Mouse (Mus musculus) skeletal muscle tissue, adult 2 months (tissue): ENCODE measurements around the gene Tnfrsf17.
"Not testable (repeated sequence)": the region's sequence is repeated elsewhere in the genome, so short reads cannot be mapped to it uniquely, and the experiment has no call there.

Source experiments
- DNase-seq: peaks from one replicate; pipeline ENCODE4 v3.0.0-alpha.2; 2012; ENCODE audit warnings: low read depth, low spot score

The Tnfrsf17 gene

DNA sequence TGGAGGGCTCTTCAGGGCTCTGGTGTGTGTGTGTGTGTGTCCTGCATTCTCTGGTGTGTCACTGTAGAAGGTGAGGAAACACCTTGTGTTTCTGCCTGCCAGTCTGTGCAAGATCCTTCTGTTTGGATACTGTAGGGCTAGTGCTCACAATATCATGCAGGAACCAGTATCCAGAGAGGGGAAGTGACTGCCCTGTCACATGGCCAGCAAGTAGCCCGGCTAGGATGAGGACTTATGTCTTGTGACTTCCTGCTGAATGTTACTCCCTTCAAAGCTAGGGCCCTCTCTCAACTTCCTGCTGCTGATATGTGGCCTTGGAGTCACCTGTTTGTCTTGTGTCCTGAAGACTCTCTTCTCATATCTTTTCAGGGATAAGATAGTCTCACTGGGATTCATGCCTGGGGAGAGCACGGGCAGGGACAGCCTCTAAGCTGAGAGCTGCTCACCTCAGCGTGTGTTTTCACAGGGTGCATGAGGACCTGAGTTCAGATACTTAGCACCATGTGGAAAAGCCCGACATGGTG is 29.7 kb downstream of the Tnfrsf17 start:
- DNase-seq = peak; percentile 43

DNA sequence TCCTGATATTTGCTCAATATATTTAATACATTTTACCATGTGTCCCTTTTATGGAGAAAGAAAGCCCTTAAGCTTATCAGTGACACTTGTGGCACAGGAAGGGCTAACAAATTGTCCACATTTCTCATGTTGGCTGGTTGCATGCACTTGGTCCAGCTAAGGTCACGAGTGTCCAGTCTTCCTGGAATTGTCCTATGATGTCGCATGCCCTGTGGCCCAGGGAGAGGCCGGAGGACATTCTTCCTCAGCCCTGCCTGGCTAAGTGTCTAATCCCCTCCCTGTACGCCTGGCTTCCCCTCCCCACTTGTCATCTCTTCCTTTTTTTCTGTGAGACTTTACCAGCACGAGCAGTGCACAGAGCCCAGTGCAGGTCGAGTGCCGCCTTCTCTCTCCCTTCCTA is 38.3 kb downstream of the Tnfrsf17 start:
- DNase-seq = no peak

DNA sequence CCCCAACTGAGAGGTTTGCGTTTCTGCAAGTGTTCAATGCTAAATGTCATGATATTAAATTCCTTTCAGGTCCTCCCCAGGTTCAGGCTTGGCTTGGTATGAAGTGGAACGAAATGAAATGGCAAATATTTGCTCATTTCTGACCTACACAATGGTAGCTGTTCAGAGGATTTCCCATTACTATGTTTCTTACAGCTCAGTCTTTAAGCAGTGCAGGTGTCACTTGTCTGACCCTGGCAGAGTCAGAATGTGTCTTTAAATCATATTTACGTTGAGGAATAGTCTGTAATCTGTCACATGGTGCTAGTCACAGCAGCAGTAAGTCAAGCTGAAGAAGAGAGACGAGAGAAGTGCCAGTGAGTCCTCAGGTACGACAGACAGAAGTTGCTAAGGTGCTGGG is 45.6 kb downstream of the Tnfrsf17 start:
- DNase-seq = no peak

DNA sequence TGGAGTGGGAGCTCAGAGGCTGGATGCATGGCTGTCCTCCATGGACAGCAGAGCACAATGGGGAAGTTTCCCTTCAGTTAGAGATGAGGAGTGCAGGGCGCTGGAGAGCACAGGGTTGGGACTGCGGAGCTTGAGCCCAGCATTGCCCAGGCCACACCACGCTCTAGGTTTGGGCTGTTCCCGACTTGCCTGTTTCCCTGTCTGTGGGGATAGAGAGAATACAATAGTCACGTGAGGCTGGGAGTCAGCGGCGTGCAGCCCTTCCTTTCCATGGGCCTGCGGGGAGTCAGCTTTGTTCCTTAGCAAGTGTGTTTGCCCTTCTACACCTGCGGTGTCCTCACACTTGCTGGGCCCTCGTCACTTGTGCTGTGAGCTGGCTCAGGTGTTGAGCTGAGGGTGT is 46.3 kb downstream of the Tnfrsf17 start:
- no peak for DNase-seq

DNA sequence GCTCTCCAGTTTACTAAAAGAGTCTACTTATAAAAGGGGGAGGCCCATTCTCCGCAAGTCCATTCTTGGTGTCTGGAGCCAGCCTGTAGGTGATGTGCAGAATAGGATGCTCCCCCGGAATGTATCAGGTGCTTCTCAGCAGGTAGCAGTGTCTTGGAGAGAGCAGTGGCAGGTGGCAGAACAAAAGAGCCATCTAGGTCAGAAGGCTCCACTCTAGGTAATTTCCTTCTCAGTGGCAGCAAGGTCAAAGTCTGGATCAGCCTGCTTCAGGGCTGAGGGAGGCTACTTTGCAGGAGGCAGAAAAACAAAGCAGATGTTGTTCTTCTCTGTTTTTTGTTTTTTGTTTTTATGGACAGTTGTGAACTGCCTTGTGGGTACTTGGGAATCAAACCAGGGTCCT is 47.0 kb downstream of the Tnfrsf17 start:
- DNase-seq = not testable (repeated sequence)

DNA sequence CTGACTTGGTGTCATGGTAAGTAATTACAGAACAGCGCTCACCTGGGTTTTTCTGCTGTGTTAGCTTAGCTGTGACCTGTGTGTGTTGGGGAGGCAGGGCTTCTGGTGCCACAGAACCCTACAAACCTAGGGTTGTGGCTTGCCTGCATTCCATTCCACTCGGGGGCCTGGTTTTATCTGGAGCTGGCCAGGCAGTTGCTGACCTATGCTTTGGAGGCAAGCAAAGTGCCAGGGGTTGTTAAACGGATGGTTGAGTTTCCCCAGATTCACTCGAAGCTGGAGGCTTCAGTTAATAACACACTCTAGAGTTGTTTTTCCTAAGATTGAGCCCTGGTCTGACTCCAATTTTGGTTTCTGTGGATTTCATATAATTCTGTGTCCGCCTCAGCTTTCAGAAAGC is 52.0 kb downstream of the Tnfrsf17 start:
- no peak for DNase-seq

DNA sequence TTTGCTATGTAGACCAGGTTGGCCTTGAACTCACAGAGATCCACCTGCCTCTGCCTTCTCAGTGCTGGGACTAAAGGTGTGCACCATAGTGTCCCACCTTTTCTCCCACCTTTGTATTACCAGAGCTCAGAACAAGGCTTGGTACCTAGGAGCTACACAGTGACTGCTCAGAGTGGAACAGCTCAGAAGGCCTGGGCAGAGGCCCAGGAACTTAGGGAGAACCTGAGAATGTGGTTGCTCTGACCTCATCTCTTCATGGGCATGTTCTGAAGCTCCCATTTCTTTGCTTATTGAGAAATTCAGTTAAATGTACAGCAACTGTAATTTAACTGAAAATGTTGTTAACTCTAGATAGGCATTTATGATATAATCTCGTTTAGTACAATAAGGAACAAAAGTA is 53.2 kb downstream of the Tnfrsf17 start:
- no peak for DNase-seq

DNA sequence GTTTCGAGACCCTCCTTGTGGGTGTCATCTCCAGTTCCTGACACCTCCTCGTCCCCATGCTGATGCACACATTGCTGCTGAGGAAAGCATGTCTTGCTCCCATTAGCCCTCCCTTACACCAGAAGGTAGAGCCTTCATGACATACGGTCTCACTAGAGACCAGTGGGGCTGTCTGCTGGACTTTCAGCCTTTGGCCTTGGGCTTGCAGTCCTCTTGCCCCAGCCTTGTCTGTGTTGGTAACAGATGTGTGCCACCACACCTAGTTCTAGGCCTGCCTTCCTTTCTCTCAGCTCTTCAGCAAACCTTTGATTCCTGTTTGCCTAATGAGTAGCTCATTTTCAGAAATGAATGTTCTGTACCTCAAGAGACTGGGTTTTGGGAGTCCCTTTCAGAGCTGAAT is 54.8 kb downstream of the Tnfrsf17 start:
- DNase-seq = no peak

DNA sequence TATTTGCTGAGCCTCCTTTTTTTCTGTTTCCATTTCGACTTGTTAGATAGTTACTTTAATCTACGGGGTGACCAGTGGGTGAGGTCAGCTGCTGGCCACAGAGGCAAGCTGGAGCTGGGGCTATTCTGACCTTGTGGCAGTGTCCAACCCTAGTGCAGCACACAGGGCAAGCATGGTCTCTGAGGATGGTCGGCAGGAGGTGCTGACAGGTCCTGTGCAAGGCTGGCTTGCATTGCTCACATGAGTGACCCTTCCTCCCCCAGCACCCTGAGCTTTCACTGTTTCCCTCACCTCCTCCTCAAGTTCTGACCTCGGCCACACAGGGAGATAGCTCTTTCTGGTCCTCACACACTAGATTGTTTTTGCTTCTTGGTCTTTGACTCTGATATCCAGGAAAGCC is 55.5 kb downstream of the Tnfrsf17 start:
- DNase-seq = no peak

DNA sequence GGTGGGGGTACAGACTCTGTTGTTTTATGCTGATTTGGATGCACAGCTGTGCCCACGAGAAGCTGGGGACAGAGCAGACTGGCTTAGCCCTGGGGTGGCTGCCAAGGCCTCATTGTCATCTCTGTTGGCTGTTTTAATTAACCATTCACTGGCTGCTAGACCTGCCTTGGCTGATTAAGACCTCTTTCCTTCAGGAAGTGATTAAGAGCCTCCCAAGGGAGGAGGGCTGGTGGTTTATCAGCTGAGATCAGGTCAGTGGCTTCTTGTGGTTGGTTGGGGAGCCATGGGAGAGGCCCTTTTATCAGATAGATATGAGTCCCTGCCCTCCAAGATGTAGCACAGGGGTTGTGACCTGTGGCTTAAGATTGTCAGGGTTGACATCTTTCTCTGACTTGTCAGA is 56.0 kb downstream of the Tnfrsf17 start:
- DNase-seq = no peak
